8 mouse cellular contexts compared by ENCODE assay signal in the genomic region with DNA sequence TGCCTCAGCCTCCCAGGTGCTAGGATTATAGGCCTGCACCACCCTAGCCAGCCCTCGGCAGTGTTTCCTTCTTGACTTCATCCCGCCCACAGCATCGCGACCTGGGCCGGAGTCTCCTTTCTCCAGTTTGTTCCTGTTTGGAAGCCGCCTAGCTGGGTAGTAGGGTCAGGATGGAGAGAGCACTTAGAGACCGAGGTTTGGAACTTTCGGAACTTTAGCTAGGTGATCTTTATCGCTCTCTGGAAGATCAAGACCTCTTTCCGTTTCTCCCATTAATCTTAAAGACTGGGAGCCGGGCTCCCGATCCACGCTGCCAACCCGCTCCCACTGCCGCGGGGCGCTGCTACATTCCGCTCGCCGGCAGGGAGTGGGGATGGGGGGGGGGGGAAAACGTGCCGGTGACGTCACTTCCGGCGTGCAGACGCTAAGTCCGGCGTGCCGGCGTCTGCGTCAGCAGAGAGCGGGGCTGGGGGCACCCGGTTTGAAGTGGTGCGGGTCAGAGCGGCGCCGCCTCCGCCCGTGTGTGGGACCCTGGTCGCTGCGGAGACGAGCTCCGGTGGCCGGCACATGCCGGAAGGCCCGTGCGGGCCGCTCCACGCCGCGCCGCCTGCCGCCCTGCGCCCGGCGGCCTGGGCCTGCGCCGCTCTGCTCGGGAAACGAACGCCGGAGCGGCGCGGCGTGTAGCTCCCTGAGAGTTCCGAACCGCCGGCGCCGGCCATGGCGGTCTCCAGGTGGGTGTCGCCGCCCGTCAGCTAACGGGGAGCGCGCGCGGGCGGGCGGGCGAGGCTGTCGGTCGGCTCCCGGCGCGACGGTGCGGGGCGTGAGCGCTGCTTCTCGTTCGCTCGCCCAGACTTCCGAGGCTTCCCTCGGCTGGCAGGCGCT. TPM values are rescaled to one million over a fixed set of nuclear protein-coding genes. Genes with fewer than 3 reads are reported as not detected.
DNase-seq lines count a peak whose midpoint lies in the region; ATAC-seq lines count a peak whose summit lies in the region.

Gene Btaf1 (plus strand): TSS at position 409 of the 882 bp plus-strand sequence.

- H3K4me2 ChIP-seq in embryonic facial prominence, embryonic 11.5 days (ENCODE audit: low read depth, low read length), result peak within 1 kb of the TSS; percentile 81
- peak within 1 kb of the TSS; percentile 80 for H3K4me2 ChIP-seq in limb, embryonic 13.5 days (replicated peaks)
- H3K4me2 ChIP-seq in midbrain, embryonic 16.5 days (ENCODE audit: low read length), result peak within 1 kb of the TSS; percentile 96

- peak; percentile 97 for ATAC-seq in embryonic facial prominence, embryonic 11.5 days (replicated peaks; ENCODE audit: insufficient number of reproducible peaks, low FRiP score, low TSS enrichment, low read depth)
- peak; percentile 72 for ATAC-seq in granulocyte monocyte progenitor cell, adult 5-6 weeks (replicated peaks; ENCODE audit: poor library complexity, severe bottlenecking)
- ATAC-seq in limb, embryonic 13.5 days (ENCODE audit: low FRiP score, low read depth), result peak; percentile 96
- peak; percentile 98 for ATAC-seq in midbrain, embryonic 16.5 days

- peak within 1 kb of the TSS; percentile 71 for H3K27ac ChIP-seq in embryonic facial prominence, embryonic 11.5 days (replicated peaks; ENCODE audit: low read depth, low read length)
- peak within 1 kb of the TSS; percentile 93 for H3K27ac ChIP-seq in limb, embryonic 13.5 days
- peak within 1 kb of the TSS; percentile 95 for H3K27ac ChIP-seq in midbrain, embryonic 16.5 days (ENCODE audit: low read length)

- DNase-seq in layer of hippocampus, adult 11-12 months (ENCODE audit: low spot score), result peak; percentile 80
- no peak for DNase-seq in layer of hippocampus, adult 9-10 months (ENCODE audit: low spot score)
- peak; percentile 94 for DNase-seq in embryonic facial prominence, embryonic 11.5 days (ENCODE audit: low spot score)
- peak; percentile 87 for DNase-seq in kidney, adult 18-20 months
- peak; percentile 70 to 75 for DNase-seq in spleen, postnatal 14 days (ENCODE audit: low spot score in 2 of 2)

- no peaks in the 10 kb centered on the region for H3K4me1 ChIP-seq in embryonic facial prominence, embryonic 11.5 days (ENCODE audit: control insufficient read depth, insufficient read depth, low read length)
- peaks cover 25% of the 10 kb centered on the region for H3K4me1 ChIP-seq in limb, embryonic 13.5 days
- peaks cover 22% of the 10 kb centered on the region for H3K4me1 ChIP-seq in midbrain, embryonic 16.5 days (ENCODE audit: control insufficient read depth, insufficient read depth, low read length)

- H3K9ac ChIP-seq in embryonic facial prominence, embryonic 11.5 days (replicated peaks; ENCODE audit: low read length), result peak within 1 kb of the TSS; percentile 86
- H3K9ac ChIP-seq in limb, embryonic 13.5 days, result peak within 1 kb of the TSS; percentile 91
- peak within 1 kb of the TSS; percentile 85 for H3K9ac ChIP-seq in midbrain, embryonic 16.5 days (ENCODE audit: low read depth, low read length)

- whole genome bisulfite sequencing in embryonic facial prominence, embryonic 11.5 days, result under 1% methylated on average over 70 of the region's 98 CpGs
- WGBS in limb, embryonic 13.5 days, result 0% methylated on average over 91 of the region's 98 CpGs
- 0% methylated on average over 63 of the region's 98 CpGs for WGBS in midbrain, embryonic 16.5 days

- no peaks in the 10 kb centered on the region for H3K9me3 ChIP-seq in embryonic facial prominence, embryonic 11.5 days (replicated peaks; ENCODE audit: control insufficient read depth, low read length)
- no peaks in the 10 kb centered on the region for H3K9me3 ChIP-seq in limb, embryonic 13.5 days
- H3K9me3 ChIP-seq in midbrain, embryonic 16.5 days (replicated peaks; ENCODE audit: control insufficient read depth, low read length, poor library complexity, severe bottlenecking), result no peaks in the 10 kb centered on the region

- no peaks in the 10 kb centered on the region for H3K36me3 ChIP-seq in embryonic facial prominence, embryonic 11.5 days (replicated peaks; ENCODE audit: control insufficient read depth, insufficient read depth, low read depth, low read length)
- H3K36me3 ChIP-seq in limb, embryonic 13.5 days, result no peaks in the 10 kb centered on the region
- H3K36me3 ChIP-seq in midbrain, embryonic 16.5 days (ENCODE audit: control insufficient read depth, insufficient read depth, low read length), result no peaks in the 10 kb centered on the region

- no peaks in the 10 kb centered on the region for H3K27me3 ChIP-seq in embryonic facial prominence, embryonic 11.5 days (ENCODE audit: control insufficient read depth, insufficient read depth, low read length)
- H3K27me3 ChIP-seq in limb, embryonic 13.5 days, result no peaks in the 10 kb centered on the region
- no peaks in the 10 kb centered on the region for H3K27me3 ChIP-seq in midbrain, embryonic 16.5 days (ENCODE audit: control insufficient read depth, insufficient read depth, low read depth, low read length)

- H3K4me3 ChIP-seq in embryonic facial prominence, embryonic 11.5 days (ENCODE audit: low read depth, low read length), result peak within 1 kb of the TSS; percentile 89
- peak within 1 kb of the TSS; percentile 88 for H3K4me3 ChIP-seq in limb, embryonic 13.5 days
- peak within 1 kb of the TSS; percentile 97 for H3K4me3 ChIP-seq in midbrain, embryonic 16.5 days (ENCODE audit: low read depth, low read length)

RNA-seq across cellular contexts. Expression of gene Btaf1, which starts in this region (rescaled TPM):
- polyA plus RNA-seq in embryonic facial prominence, embryonic 11.5 days (2014; fragmentation: Nextera tagmentation; extraction: Ambion mirVana), result 16.5 and 17.9 TPM in 2 replicates
- total RNA-seq in granulocyte monocyte progenitor cell, adult 5-6 weeks (2014; fragmentation: Nextera tagmentation), result 32.5 and 42.8 TPM in 2 replicates
- 56.7 and 60.8 TPM in 2 replicates for total RNA-seq in granulocyte monocyte progenitor cell, adult 5-6 weeks (2017)
- 10.4 and 11.6 TPM in 2 replicates for polyA plus RNA-seq in limb, embryonic 13.5 days (2015; fragmentation: Nextera tagmentation; extraction: Ambion mirVana)
- 8.8 and 10.5 TPM in 2 replicates for polyA plus RNA-seq in midbrain, embryonic 16.5 days (2015; fragmentation: Nextera tagmentation; extraction: Ambion mirVana)
